In the genomic region with DNA sequence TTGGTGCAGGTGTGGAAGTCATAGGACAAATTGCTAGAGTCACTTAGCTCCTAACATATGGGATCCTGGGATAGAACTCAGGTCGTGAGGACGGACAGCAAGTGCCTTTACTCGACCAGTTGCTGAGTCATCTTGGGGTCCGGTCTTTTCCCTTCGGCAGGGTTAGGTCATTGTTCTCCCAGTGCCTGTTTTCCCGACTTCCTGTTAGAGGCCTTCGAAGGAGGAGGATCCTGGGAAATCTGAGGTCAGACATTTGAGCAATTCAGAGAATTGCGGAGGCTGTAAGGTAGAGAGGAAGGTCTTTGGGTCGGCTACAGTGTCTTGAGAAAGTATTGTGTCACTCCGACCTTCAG, we compare ENCODE assay signal across 8 mouse cellular contexts. TPM values are rescaled to one million over a fixed set of nuclear protein-coding genes. Genes with fewer than 3 reads are reported as not detected.
DNase-seq lines count a peak whose midpoint lies in the region; ATAC-seq and TF ChIP-seq lines count a peak whose summit lies in the region.

No protein-coding gene starts in this region.

- ATAC-seq in common myeloid progenitor, adult 5-6 weeks (replicated peaks; ENCODE audit: low read depth, poor library complexity, severe bottlenecking): peak; percentile 10; the same call in 1 of the 2 replicates
- ATAC-seq in heart, embryonic 15.5 days (replicated peaks; ENCODE audit: insufficient number of reproducible peaks, insufficient read depth, low FRiP score, low read depth): 0 out of 2 replicates have a peak, but pooled peaks have one; percentile 15
- no peak for ATAC-seq in limb, embryonic 15.5 days (ENCODE audit: insufficient number of reproducible peaks, low FRiP score, low TSS enrichment, low read depth)
- ATAC-seq in midbrain, embryonic 16.5 days: no peak

- peaks cover 4% of the 10 kb centered on the region for H3K36me3 ChIP-seq in E14TG2a.4 (ENCODE audit: insufficient read depth, low read length)
- H3K36me3 ChIP-seq in heart, embryonic 15.5 days: no peaks in the 10 kb centered on the region
- H3K36me3 ChIP-seq in limb, embryonic 15.5 days: no peaks in the 10 kb centered on the region
- H3K36me3 ChIP-seq in midbrain, embryonic 16.5 days (ENCODE audit: control insufficient read depth, insufficient read depth, low read length): no peaks in the 10 kb centered on the region

- DNase-seq in cerebellum, postnatal 14 days: no peak
- no peak for DNase-seq in thymus, postnatal 14 days
- no peak for DNase-seq in layer of hippocampus, postnatal 25 days (ENCODE audit: extremely low spot score in 1 of 2, low spot score in 1 of 2)

- no peaks in the 10 kb centered on the region for H3K9me3 ChIP-seq in E14TG2a.4 (ENCODE audit: low read length)
- no peaks in the 10 kb centered on the region for H3K9me3 ChIP-seq in heart, embryonic 15.5 days (replicated peaks)
- H3K9me3 ChIP-seq in limb, embryonic 15.5 days: no peaks in the 10 kb centered on the region
- H3K9me3 ChIP-seq in midbrain, embryonic 16.5 days (replicated peaks; ENCODE audit: control insufficient read depth, low read length, poor library complexity, severe bottlenecking): no peaks in the 10 kb centered on the region

- peak overlapping the region; percentile 91 for H3K27ac ChIP-seq in heart, embryonic 15.5 days
- H3K27ac ChIP-seq in limb, embryonic 15.5 days: peak overlapping the region; percentile 88
- peak overlapping the region; percentile 88 for H3K27ac ChIP-seq in midbrain, embryonic 16.5 days (ENCODE audit: low read length)

- peak overlapping the region; percentile 91 for H3K4me2 ChIP-seq in heart, embryonic 15.5 days
- H3K4me2 ChIP-seq in limb, embryonic 15.5 days: peak overlapping the region; percentile 92
- H3K4me2 ChIP-seq in midbrain, embryonic 16.5 days (ENCODE audit: low read length): peak overlapping the region; percentile 78

- H3K4me1 ChIP-seq in E14TG2a.4 (replicated peaks; ENCODE audit: low read depth, low read length): peaks cover 39% of the 10 kb centered on the region
- H3K4me1 ChIP-seq in heart, embryonic 15.5 days (replicated peaks): peaks cover 15% of the 10 kb centered on the region
- peaks cover 15% of the 10 kb centered on the region for H3K4me1 ChIP-seq in limb, embryonic 15.5 days
- H3K4me1 ChIP-seq in midbrain, embryonic 16.5 days (ENCODE audit: control insufficient read depth, insufficient read depth, low read length): peaks cover 5% of the 10 kb centered on the region

- H3K9ac ChIP-seq in heart, embryonic 15.5 days: peak overlapping the region; percentile 80
- H3K9ac ChIP-seq in limb, embryonic 15.5 days: 0 out of 2 replicates have a peak overlapping the region, but pooled peaks have one; percentile 36
- peak overlapping the region; percentile 87 for H3K9ac ChIP-seq in midbrain, embryonic 16.5 days (ENCODE audit: low read depth, low read length)

- no peaks in the 10 kb centered on the region for H3K27me3 ChIP-seq in E14TG2a.4 (ENCODE audit: insufficient read depth, low read length)
- no peaks in the 10 kb centered on the region for H3K27me3 ChIP-seq in heart, embryonic 15.5 days
- H3K27me3 ChIP-seq in limb, embryonic 15.5 days: no peaks in the 10 kb centered on the region
- no peaks in the 10 kb centered on the region for H3K27me3 ChIP-seq in midbrain, embryonic 16.5 days (ENCODE audit: control insufficient read depth, insufficient read depth, low read depth, low read length)

- TF ChIP-seq CTCF in E14TG2a.4 (conservative IDR thresholded peaks at IDR 0.05; ENCODE audit: low read length): no peak

- WGBS in heart, embryonic 15.5 days: 17% methylated on average over 10 of the region's 10 CpGs
- WGBS in limb, embryonic 15.5 days: 23% methylated on average over 10 of the region's 10 CpGs
- 19% methylated on average over 10 of the region's 10 CpGs for WGBS in midbrain, embryonic 16.5 days

- peak overlapping the region; percentile 87 for H3K4me3 ChIP-seq in E14TG2a.4 (replicated peaks; ENCODE audit: low read length)
- H3K4me3 ChIP-seq in heart, embryonic 15.5 days: peak overlapping the region; percentile 83
- H3K4me3 ChIP-seq in limb, embryonic 15.5 days: peak overlapping the region; percentile 68
- peak overlapping the region; percentile 70 for H3K4me3 ChIP-seq in midbrain, embryonic 16.5 days (ENCODE audit: low read depth, low read length)

RNA-seq across cellular contexts. Expression of a gene that starts 19.2 kb away (rescaled TPM):
- total RNA-seq in common myeloid progenitor, adult 5-6 weeks (2017): 2.0 and 3.1 TPM in 2 replicates
- polyA plus RNA-seq in heart, embryonic 15.5 days (2015; fragmentation: Nextera tagmentation; extraction: Ambion mirVana): 5.3 and 5.8 TPM in 2 replicates
- 6.8 and 7.4 TPM in 2 replicates for polyA plus RNA-seq in limb, embryonic 15.5 days (2015; fragmentation: Nextera tagmentation; extraction: Ambion mirVana)
- 8.5 and 9.0 TPM in 2 replicates for polyA plus RNA-seq in midbrain, embryonic 16.5 days (2015; fragmentation: Nextera tagmentation; extraction: Ambion mirVana)
- 1 to 10 TPM; 3.7 to 4.6 TPM for total RNA-seq in layer of hippocampus, postnatal 25 days (2021)

RNA-seq across cellular contexts. Expression of a gene that starts 50.6 kb away (rescaled TPM):
- 0.14 TPM in 1 of 2 replicates, not detected in the other for total RNA-seq in common myeloid progenitor, adult 5-6 weeks (2017)
- 0.03 and 0.04 TPM in 2 replicates for polyA plus RNA-seq in heart, embryonic 15.5 days (2015; fragmentation: Nextera tagmentation; extraction: Ambion mirVana)
- polyA plus RNA-seq in limb, embryonic 15.5 days (2015; fragmentation: Nextera tagmentation; extraction: Ambion mirVana): 11.0 and 13.8 TPM in 2 replicates
- 0.20 and 0.29 TPM in 2 replicates for polyA plus RNA-seq in midbrain, embryonic 16.5 days (2015; fragmentation: Nextera tagmentation; extraction: Ambion mirVana)
- total RNA-seq in layer of hippocampus, postnatal 25 days (2021): not detected

Comparison
In these comparisons a context has a peak if more than half of its experiments do, and no peak if none do; other contexts are left out.
1. ATAC-seq: peak in common myeloid progenitor, adult 5-6 weeks (single experiment) and heart, embryonic 15.5 days (single experiment); none in limb, embryonic 15.5 days (single experiment) and midbrain, embryonic 16.5 days (single experiment).
2. H3K9ac ChIP-seq: peak in every context shown above with its lines; median percentile 87 in midbrain, embryonic 16.5 days; 80 in heart, embryonic 15.5 days; 36 in limb, embryonic 15.5 days.
3. Peak in every context shown above with its lines, with median percentiles within 50 percentile points of each other: H3K4me3 ChIP-seq, H3K27ac ChIP-seq and H3K4me2 ChIP-seq.